Mouse (Mus musculus) urinary bladder, postnatal 25 days (tissue): ENCODE results near the gene Tango6.

Source experiments
- DNase-seq: peaks from one replicate; pipeline ENCODE4 v3.0.0; 2022; ENCODE audit warnings: low spot score

Gene Tango6

GRCm38 (mm10) chr8:106700131-106700530, 17.3 kb downstream of the Tango6 start:
- no peak for DNase-seq

DNA sequence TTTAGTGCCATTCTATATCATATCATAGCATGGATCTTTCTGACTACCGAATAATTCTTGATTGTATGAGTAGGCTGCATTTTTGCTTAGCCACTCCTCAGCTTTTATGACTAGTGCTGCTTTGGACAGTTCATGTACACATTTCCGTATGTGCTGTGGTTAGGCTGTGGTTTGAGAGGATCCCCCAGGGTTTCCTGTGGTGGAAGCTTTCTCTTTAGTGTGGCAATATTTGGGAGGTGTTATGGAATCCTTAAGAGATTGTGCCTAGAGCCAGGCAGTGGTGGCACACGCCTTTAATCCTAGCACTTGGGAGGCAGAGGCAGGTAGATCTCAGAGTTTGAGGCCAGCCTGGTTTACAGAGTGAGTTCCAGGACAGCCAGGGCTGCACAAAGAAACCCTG, 18.5 kb downstream of the Tango6 start:
- DNase-seq = no peak

- DNase-seq = no peak
Observed at GRCm38 (mm10) chr8:106704199-106704900, 21.5 kb downstream of the Tango6 start.

DNA sequence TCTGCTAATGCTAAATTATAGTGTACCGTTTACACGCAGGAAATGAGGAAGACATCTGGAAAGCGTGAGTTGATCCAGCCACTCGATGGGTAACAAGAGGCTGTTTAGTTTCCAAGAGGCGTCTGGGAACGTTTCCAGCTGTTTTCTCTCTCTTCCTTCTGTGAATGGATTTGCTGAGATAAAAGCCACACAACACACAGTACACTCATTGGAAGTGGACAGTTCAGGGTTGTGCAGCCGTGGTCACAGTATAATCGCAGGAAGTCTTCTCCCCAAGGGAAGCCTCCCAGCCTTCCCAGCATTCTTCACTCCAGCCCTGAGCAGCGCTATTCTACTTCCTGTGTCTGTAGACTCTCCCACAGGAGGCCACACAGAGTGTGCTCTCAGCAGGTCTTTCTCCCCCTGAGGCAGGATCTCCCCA, 22.0 kb downstream of the Tango6 start:
- no peak for DNase-seq

GRCm38 (mm10) chr8:106706194-106706593, 23.3 kb downstream of the Tango6 start:
- no peak for DNase-seq

DNA sequence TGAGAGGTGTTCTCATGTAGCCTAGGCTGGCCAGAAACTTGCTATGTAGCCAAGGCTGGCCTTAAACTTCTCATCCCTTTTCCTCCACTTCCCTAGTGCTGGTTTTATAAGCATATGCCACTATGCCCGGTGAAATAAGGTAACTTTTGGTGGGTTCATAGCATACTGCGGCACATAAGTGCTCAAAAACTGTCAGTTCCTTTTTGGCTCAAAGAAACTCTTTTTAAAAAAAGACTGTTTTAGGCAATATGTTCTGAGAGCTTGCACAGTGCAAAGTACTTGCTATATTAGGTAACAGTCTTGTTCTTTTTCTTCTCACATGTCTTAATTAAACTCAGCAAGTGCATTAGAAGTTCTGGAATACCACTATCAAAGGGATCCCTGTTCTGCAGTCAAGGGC, 27.1 kb downstream of the Tango6 start:
- DNase-seq = no peak

DNA sequence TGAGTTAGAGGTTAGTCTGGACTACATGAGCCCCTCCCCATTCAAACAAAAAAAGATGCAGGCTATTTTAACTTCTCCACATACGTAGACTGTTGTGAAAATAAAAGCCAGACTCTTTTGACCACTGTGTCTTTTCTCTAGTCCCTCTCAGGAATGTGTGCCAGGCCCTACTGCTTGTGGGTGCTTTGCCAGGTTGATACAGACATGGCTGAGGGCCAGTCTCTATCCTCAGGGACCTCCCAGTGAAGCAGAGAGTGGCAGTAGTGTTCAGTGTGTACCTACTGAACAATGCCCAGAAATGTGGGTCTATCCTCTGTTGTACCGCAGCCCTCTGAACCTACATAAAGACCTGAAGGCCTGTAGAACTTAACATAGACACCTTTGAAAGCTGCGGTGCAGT, 29.6 kb downstream of the Tango6 start:
- no peak for DNase-seq

DNA sequence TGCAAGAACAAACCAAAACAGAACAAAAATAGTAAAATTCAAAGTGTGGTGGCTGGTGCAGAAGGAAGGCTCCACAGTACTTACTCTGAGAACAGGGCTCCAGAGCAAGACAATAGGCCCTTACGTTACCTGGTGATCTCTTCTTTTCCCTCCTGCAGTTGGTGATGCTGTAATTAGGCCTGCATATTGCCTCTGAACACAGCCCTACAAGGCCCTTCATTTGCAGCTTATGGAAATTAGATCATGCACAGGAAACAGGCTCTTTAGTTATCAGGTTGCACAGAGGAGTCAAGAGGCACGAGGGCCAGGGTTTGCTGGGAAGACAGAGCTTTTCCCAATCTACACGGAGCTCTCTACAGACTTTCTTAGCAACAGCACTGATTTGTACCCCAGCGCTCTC, 31.4 kb downstream of the Tango6 start:
- no peak for DNase-seq

DNA sequence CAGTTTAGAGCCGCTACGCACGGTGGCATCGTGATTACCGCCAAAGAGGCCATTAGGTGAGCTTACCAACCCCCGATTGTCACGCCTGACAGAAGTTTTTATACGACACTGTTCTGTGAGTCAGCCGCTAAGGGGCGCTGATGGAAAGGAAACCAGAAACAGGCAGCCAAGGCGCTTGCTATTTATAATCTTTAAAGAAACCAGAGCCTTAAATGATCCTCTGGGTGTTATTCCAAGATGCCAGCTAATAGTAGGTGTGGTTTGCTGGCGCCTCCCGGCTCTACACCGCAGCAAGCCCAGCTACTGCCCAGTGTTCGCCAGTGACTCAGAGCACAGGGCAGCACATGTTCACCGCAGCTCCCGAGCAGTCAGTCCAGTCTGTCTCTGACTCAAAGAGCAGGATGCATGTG, 35.2 kb downstream of the Tango6 start:
- DNase-seq = peak; percentile 77

GRCm38 (mm10) chr8:106720921-106721320, 38.1 kb downstream of the Tango6 start:
- no peak for DNase-seq

DNA sequence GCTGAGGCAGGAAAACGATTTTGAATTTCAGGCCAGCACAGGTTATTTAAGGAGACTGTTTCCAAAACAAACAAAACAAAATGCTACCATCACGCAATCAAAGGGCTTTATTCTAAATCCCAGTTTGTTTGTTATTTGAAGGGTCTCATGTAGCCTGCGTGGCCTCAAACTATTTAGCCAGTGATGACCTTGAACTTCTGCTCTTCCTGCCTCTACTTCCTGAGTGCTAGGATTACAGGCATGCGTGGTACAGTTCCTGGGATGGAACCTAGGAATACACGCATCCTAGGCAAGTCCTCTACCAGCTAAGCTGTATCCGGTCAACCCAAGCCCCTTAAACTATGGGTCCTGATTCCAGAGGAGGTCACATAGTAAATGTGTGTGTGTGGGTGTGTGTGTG, 39.6 kb downstream of the Tango6 start:
- DNase-seq = no peak

GRCm38 (mm10) chr8:106723921-106724320, 41.1 kb downstream of the Tango6 start:
- no peak for DNase-seq

- no peak for DNase-seq
Observed at GRCm38 (mm10) chr8:106726551-106726950, 43.7 kb downstream of the Tango6 start.

DNA sequence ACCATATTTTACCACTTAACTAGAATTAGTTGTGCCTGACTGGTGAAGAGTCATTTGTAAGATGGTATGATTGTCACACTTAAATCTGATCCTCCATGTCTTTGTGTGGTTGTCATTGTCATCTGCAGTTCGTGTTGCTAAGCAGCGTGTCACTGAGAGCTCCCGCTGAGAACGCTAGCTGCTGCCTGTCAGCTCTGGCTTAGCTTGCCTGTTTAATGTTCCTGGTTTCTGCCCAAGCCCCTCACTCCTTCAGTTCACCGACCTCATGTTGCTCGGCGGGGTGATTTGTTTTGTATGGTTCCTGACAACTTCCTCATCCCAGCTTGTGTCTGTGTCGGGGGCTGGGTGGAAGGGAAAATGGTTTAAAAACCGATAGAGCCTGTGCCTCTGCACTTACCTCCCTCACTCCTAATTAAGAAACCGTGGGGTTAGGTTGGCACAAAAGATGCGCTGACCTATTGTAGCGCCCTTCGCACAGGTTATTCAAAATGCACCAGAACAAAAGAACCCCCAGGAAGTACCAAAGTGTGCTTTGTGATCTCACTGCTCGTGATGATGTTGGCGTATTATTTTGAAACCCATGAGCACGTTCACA, 44.5 kb downstream of the Tango6 start:
- no peak for DNase-seq

GRCm38 (mm10) chr8:106727889-106728288, 45.0 kb downstream of the Tango6 start:
- no peak for DNase-seq

- DNase-seq = no peak
Observed at GRCm38 (mm10) chr8:106732921-106733320, 50.1 kb downstream of the Tango6 start.

DNA sequence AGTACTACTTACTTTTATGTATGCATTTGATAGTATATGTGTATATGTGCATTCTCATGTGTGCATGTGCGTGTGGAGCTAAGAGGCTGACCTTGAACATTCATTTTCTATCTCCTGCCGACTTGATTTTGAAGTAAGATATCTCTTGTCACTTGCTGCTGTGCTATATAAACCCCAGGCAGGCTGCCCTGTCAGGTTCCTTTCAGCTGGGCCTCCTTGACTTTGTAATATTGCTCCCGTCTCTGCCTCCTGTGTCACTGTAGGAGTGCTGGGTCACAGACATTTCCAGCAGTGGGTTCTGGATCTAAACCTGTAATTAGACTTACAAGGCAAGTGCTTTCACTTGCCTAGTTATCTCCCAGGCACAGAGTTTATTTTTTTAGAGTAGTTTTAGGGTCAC, 50.8 kb downstream of the Tango6 start:
- DNase-seq = no peak

DNA sequence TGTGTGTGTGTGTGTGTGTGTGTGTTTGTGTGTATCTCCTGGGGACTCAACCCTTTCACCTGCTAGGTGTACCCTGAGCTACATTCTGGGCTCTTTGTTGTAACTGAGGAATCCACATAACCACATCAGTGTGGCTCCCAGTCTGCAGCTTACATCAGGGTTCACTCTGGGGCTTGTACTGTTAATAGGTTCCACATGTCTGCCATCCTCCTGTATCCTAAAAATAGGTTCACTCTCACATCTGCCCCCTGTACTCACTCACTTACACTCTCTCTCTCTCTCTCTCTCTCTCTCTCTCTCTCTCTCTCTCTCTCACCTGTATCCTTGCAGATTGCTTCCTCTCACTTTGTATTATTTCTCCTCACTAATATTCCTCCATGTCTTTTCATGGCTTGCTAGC, 51.4 kb downstream of the Tango6 start:
- DNase-seq = no peak

GRCm38 (mm10) chr8:106736861-106737662, 54.2 kb downstream of the Tango6 start:
- peak; percentile 18 for DNase-seq

GRCm38 (mm10) chr8:106737846-106738245, 55.0 kb downstream of the Tango6 start:
- no peak for DNase-seq

DNA sequence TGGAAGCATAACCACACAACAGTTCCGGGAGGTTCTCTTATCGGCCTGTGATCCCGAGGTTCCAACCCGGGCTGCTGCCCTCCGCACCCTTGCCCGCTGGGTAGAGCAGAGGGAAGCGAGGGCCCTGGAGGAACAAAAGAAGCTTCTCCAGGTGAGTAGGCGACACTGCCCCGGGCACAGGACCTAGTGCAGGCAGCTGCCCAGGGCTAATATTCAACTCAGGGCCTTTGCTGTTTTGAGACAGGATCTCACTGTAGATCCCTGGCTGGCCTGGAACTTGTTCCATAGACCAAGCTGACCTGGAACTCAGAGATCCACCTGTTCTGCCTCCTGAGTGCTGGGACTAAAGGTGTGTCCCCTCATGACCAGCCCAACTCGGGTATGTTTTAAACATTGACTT, 59.5 kb downstream of the Tango6 start:
- DNase-seq = no peak

- DNase-seq = no peak
Observed at GRCm38 (mm10) chr8:106743361-106743760, 60.5 kb downstream of the Tango6 start.

- DNase-seq = no peak
Observed at GRCm38 (mm10) chr8:106753436-106753835, 70.6 kb downstream of the Tango6 start.
